Mouse (Mus musculus) right cerebral cortex, postnatal 25 days (tissue): ENCODE measurements around the gene Acox2.
"Not testable (repeated sequence)": the region's sequence is repeated elsewhere in the genome, so short reads cannot be mapped to it uniquely, and the experiment has no call there.

Experiments
- DNase-seq: peaks from one replicate; pipeline ENCODE4 v3.0.0; 2022

The Acox2 gene

GRCm38 (mm10) chr14:8259166-8259565 is at the start of gene Acox2:
TSS of gene Acox2 (minus strand) at chr14:8259353.
- no peak for DNase-seq

DNA sequence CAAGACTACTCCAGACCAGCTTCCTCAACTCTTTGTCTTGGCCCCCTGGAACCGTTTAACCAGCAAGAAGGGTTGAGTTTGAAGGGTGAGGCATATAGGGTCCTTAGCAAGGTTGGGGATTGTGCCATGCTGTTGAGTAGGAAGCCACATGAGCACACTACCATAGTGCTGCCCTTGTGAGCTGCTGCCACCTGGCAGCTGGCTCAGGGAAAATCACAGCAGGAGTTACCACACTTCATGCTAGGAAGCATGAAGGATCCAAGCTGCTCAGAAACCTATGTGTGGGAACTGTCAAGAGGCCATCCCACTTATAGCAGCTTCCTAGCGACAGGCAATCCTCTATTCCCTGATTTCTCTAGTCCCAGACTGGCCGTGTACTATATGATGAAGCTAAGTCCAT is 49.5 kb upstream of the Acox2 start:
- DNase-seq = no peak

- DNase-seq = no peak
These were observed 47.7 kb upstream of the Acox2 start for GRCm38 (mm10) chr14:8306884-8307283.

DNA sequence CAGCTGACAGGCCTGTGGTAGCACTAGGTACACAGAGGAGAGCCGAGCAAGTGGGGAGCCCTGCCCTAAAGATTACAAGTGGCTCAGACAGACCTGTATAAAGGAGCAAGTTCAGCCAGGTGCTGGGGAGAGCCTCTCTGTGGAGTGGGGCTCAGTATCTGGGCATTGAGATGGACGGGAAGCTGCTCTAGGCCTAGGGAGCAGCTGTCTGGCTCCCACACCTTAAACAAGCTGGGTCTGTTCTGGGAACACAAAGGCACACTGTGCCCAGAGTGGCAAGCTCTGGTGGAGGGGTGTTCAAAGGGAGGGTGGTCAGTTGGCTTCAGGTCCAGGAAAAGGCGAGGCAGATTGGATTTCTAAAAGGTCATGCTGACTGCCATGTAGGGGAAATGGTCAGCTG is 45.9 kb upstream of the Acox2 start:
- no peak for DNase-seq

DNA sequence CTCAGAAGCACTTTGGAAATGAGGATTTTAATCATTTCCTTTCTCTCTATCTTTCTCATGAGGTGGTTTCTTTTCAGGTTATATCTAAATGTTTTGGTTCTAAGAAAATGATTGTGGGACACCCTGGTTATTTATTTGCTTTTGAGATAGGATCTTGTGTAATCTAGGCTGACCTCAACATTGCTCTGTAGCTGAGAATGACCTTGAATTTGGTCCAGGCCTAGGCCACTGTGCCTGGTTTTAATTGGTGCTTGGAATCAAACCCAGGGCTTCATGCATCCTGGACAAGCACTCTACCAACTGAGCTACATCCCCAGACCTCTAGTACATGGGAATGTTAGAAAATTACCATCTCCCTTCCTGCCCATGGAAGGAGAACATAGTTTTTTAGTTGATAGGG is 44.9 kb upstream of the Acox2 start:
- DNase-seq = no peak

DNA sequence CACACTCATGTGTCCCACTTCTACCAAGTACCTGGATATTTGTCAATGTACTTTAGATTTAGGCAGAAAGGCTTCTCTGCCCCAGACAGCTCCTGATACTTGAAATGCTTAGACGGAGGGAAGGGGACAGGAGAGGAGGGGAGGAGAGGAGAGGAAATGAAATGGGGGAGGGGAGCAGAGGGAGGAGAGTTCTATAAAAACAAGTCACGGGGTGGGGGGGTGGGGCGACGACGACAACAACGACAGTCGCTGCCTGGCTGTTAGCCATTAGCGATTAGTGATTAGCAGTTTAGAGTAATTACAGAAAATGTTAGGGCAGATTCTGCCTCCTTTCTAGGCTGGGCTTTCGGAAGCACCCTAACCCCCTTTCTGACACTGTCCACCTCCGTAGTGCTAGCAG is 43.5 kb upstream of the Acox2 start:
- no peak for DNase-seq

DNA sequence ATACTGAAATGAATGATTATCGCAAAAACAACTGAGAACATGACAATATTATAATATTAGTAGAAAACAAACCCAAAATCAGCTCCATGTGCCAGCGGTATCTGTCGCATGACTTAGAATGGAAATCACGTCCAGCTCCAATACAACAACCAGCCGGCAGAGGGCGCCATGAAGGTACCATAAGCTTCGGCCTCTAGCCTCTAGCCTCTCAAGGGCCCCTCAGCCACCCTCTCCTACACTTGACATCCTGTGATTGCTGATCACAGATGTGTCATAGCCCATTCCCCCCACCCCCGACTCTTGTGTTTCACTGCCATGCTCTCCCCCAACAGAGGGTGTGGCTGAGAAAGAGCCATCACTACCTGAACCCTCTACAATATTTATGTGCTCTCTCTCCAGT is 41.1 kb upstream of the Acox2 start:
- DNase-seq = no peak

- DNase-seq = peak; percentile 24
These were observed 38.7 kb upstream of the Acox2 start for GRCm38 (mm10) chr14:8297889-8298293.

DNA sequence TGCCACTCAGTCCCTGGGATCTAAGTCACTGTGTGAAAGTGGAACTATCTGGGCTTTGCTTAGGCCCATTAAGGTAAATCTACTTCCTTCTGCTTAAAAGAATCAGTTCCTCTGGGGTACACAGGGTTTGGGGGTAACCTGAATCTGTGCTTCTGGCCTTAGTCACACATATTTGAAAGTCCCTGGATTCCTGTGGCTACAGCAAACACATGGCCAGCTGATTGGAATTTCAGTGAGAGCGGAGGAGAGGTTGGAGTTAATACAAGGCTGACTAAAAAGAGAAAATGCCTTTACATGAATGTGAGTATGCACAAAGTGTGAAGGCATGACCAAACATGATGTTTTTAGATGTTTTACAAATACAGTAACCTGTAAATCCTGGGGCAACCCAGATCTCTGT is 35.1 kb upstream of the Acox2 start:
- no peak for DNase-seq

DNA sequence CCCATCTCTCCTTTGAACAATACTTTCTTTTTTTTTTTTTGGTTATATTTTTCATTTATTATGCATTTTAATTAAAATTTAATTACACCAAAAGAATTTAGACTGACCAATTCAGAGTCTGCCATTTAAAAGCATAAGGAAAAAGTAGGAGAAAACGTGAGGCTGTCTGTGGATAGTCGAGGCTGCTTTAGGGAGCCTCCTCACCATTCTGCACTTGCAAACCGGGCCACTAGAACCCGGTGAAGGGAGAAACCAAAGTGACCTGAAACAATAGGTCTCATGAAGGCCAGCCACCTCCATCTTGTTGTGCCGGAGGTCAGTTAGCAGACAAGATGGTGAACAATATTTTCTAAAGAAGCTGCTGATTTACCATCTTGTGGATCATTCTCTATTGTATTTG is 27.4 kb upstream of the Acox2 start:
- DNase-seq = not testable (repeated sequence)

DNA sequence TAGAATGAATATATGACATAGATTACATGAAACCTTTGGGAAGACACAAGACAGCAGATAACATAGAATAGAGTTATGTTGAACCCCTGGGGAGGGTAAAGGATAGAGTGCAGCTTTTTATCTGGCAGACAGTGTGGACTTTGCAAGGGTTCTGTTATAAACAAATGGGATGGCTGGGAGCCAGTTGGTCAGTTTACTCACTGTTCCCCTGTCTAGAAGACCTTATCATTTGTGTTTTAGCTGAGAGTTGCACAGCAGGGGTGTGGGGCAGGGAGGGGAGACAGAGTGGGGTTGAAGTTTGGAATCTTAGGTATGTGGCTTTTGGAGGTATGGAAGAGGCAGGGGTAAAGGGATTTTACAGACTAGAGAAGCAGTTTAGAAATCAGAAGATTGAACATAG is 24.6 kb upstream of the Acox2 start:
- DNase-seq = no peak

GRCm38 (mm10) chr14:8271281-8271680 is 12.1 kb upstream of the Acox2 start:
- DNase-seq = not testable (repeated sequence)

DNA sequence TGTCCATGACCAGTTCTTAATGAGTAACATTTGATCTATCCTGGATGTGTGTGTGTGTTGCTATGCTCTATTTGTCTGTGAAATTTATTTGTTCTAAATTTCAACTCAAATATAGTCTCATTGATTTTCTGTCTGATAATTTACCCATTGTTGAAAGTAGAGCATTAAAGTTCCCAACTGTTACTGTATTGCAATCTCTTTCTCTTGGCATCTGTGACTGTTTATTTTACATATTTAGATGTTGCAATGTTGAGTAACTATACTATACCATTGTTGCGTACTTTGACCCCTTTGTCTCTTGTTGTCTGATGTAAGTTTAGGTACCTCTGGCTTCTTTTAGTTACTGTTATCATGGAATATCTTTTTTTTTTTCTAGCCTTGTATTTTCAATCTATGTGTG is 5.2 kb upstream of the Acox2 start:
- no peak for DNase-seq

DNA sequence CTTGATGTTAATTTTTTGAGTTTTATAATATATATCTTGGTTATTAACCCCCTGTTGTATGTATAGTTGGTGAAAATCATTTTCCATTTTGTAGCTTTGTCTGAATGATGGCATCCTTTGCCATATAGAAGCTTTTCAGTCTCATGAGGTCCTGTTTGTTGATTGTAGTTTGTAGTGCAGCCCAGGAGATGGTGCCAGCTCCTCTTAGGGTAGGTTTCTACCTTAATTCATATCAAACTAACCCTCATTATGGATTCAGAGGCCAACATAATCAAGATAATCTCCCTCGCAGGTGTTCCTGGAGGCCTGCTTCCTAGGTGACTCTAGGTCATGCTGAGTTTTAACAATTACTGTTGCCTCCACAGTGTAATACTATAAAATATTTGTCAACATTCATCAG is 3.1 kb upstream of the Acox2 start:
- no peak for DNase-seq

GRCm38 (mm10) chr14:8260214-8260613 is 1.1 kb upstream of the Acox2 start:
- DNase-seq = no peak

GRCm38 (mm10) chr14:8258752-8259151 is 401 bp downstream of the Acox2 start:
- DNase-seq = no peak

- DNase-seq = no peak
These were observed 872 bp downstream of the Acox2 start for GRCm38 (mm10) chr14:8258335-8258627.

DNA sequence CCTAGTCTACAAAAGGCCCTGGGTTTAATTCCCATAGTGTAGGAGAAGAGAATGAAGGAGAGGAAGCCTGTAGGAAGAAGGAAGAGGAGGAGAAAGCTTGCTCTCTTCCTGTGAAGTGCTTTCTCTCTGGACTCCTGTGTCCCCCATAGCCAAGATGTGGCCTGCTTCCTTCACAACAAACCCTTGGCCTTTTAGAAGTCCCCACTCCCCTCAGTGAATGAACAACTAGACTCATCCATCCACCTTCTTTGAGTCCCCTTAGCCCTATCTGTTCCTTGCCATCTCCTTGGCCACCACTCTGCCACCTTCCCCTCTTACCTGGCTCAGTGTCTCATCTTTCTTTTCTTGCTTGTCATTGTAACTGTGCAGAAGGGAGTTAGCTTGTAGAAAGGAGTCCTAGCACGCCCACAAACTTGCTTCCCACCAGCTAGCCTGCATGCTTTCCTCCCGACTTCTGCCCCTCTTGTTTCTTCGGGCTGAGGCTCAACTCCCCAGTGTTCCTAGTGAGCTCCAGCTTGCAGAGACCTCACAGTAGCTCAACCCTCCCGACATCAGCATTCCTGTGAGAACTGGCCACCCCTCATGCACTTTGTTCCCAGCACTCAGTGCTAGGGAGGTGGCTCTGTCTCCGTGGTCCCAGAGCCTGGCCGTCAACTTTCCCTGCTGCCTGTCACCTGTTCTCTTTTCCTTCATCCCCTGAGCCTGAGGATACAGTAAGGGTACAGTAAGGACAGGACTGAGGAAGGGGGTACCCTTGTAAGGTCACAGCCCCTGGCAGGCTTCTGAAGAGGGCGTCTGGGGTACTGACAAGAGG is 1.4 kb downstream of the Acox2 start:
- no peak for DNase-seq

DNA sequence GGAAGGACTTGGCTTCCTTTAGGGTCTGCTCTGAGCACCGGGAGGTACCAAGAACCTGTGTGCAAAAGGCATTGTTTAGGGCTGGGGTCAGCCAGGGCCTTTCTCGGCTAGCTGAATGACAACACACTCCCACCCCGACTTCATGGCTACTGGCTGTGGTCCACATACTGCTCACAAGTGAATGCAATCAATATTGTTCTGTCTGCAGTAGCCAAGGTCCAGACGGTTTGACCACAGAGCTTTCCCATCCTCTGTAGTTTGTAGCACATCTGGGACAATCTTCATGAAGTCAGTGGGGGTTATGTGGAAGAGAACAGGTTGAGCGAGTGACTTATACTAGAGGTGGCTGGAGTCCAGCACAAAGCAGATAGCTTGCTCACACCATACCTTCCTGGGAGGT is 2.3 kb downstream of the Acox2 start:
- no peak for DNase-seq

DNA sequence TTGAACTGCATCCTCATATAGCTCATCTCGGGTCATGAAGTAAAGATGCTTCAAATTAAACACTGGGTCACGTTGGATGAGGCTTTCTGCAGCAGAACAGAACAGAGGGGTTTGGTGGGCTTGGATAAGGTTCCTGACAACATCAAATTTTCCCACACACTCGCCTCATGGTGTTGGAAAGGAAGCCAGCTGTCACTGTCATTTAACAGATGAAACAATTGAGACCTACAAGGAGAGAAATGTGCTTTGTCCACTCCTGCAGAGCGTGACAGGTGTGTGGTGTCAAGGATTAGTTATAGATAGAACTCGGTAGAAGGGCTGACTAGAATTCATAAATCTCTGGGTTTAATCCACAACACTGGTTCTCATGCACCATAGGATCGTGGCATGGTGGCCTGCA is 3.1 kb downstream of the Acox2 start:
- DNase-seq = no peak

- DNase-seq = peak; percentile 51
These were observed 4.0 kb downstream of the Acox2 start for GRCm38 (mm10) chr14:8255076-8255729.

GRCm38 (mm10) chr14:8251330-8251885 is 7.7 kb downstream of the Acox2 start:
- no peak for DNase-seq

DNA sequence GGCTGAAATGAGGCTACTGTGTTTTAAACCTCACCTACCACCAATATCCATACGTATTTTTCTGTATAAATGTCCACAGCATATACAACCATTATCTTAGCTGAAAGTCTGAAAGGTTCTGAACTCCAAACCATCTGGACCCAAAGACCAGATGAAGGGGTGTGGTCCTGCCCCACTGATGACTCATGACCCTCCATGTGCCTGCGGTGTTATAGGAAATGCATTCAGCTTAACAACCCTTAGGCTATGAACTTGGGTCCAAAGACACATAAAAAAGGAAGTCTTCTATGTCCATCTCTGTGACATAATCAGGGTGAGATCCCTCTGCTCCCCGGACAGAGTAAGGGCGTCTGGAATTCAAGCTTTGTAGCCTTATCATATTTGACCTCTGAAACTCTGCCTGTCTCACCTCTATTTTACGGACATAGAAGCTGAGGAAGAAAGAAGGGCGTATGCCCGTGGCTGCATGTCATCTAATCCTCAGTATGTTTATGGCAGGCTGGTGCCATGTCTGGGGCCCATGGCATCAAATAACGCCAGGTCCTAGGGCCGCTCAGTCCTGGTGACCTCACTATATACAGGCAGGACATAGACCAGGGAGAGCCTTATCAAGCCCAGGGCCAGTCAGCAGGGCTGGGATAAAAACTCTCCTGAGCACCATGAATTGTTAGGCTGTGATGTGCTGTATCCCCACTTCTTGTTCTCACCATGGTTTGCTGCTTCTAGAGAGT is 8.8 kb downstream of the Acox2 start:
- no peak for DNase-seq

DNA sequence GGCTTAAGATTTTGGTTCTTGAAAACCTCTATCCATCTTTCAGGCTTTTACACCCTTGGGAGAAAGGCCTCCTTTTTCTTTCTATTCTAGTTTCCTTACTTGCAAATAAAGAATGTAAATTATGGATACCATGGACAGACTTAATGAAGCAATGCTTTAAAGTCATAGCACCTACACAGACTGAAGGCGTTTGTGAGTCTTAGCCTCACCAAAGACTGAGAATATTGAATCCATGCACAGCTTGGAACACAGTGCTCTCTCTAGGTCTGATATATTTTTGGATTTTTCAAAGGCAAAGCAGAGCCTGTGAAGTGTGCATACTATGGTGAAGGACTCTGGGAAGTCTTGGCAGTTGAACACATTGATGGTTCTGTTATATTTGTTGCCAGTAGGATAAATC is 9.9 kb downstream of the Acox2 start:
- DNase-seq = no peak
